Comparison of ENCODE assay signal across 25 mouse cellular contexts in the genomic region with DNA sequence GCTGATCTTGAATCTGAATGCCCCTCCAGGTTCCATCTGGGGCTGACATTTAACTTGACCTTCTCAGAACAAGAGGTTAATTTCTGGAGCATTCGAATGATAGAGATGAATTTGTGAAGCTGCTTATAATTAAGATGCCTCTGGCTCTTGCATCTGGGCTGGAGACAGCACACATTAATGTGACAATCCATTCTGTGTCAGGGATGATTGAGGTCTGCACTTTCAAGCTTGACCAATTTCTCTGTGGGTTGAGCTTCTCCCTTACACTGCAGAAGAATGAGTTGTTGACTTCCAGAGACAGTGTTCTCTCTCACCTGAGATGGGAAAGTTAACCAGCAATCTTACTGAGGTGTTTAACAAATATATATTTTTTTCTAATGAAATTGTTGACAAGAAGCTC.
"Had no signal": no experiment of that assay in that cellular context is flagged by ENCODE, and none has a peak within 500 bp of the region (broad histone marks: within the 10 kb centered on the region; RNA-seq: fewer than 3 reads in every experiment).

No protein-coding gene starts in this region.

- H3K27me3 ChIP-seq: heart, embryonic 13.5 days; heart, embryonic 15.5 days; hindbrain, embryonic 13.5 days; hindbrain, embryonic 15.5 days; limb, embryonic 12.5 days had no signal

- H3K27ac ChIP-seq: heart, adult 2 months; heart, embryonic 13.5 days; heart, embryonic 15.5 days; hindbrain, embryonic 13.5 days; hindbrain, embryonic 15.5 days; hindbrain, postnatal 0 days; limb, embryonic 10.5 days; limb, embryonic 12.5 days had no signal

- DNase-seq: gastrocnemius, postnatal 14 days; gastrocnemius, postnatal 36 days; heart, adult 11 months; heart, adult 2 months; heart, postnatal 14 days; heart, postnatal 36 days; kidney, adult 11 months; kidney, adult 2 months; kidney, adult 9 months; kidney, postnatal 10 days; kidney, postnatal 25 days; layer of hippocampus, adult 9-11 months; layer of hippocampus, postnatal 36 days; liver had no signal

- H3K4me2 ChIP-seq: heart, embryonic 11.5 days; heart, embryonic 13.5 days; heart, embryonic 15.5 days; hindbrain, embryonic 13.5 days; hindbrain, embryonic 15.5 days; limb, embryonic 12.5 days; liver, embryonic 11.5 days had no signal

- ATAC-seq: forebrain, embryonic 16.5 days; hindbrain, postnatal 0 days; intestine, embryonic 16.5 days had no signal

- H3K4me3 ChIP-seq: heart, adult 2 months; heart, embryonic 13.5 days; heart, embryonic 15.5 days; hindbrain, embryonic 13.5 days; hindbrain, embryonic 15.5 days; limb, embryonic 10.5 days; limb, embryonic 12.5 days had no signal

- H3K9ac ChIP-seq: heart, embryonic 13.5 days; heart, embryonic 15.5 days; hindbrain, embryonic 13.5 days; hindbrain, embryonic 15.5 days; limb, embryonic 12.5 days had no signal

- H3K36me3 ChIP-seq: heart, embryonic 13.5 days; heart, embryonic 15.5 days; hindbrain, embryonic 13.5 days; hindbrain, embryonic 15.5 days; limb, embryonic 10.5 days; limb, embryonic 12.5 days had no signal

- H3K4me1 ChIP-seq: heart, embryonic 13.5 days; heart, embryonic 15.5 days; hindbrain, embryonic 13.5 days; hindbrain, embryonic 15.5 days had no signal

- H3K9me3 ChIP-seq: heart, embryonic 13.5 days; heart, embryonic 15.5 days; hindbrain, embryonic 13.5 days; hindbrain, embryonic 15.5 days; limb, embryonic 10.5 days; limb, embryonic 12.5 days had no signal
